ENCODE assay signal across 22 mouse cellular contexts in genomic region chr12:38435364-38436130, GRCm38 (mm10).
DNase-seq lines count a peak whose midpoint lies in the region; ATAC-seq and TF ChIP-seq lines count a peak whose summit lies in the region.
"Had no signal": no experiment of that assay in that cellular context is flagged by ENCODE, and none has a peak within 500 bp of the region (broad histone marks: within the 10 kb centered on the region; RNA-seq: fewer than 3 reads in every experiment).

No protein-coding gene starts in this region.

- H3K4me1 ChIP-seq in neural tube, embryonic 13.5 days (replicated peaks) = peaks cover 10% of the 10 kb centered on the region; the same call in 1 of the 2 replicates
- no peaks in the 10 kb centered on the region for H3K4me1 ChIP-seq in neural tube, embryonic 15.5 days
- H3K4me1 ChIP-seq in forebrain, embryonic 14.5 days (ENCODE audit: control insufficient read depth, insufficient read depth, low read length) = peaks cover 4% of the 10 kb centered on the region; the same call in 1 of the 2 replicates
- H3K4me1 ChIP-seq in midbrain, embryonic 13.5 days (replicated peaks) = peaks cover 11% of the 10 kb centered on the region
- no peaks in the 10 kb centered on the region for H3K4me1 ChIP-seq in cerebellum, adult 2 months (ENCODE audit: control insufficient read depth, insufficient read depth, low read length)
- H3K4me1 ChIP-seq: heart, embryonic 15.5 days; intestine, embryonic 15.5 days; limb, embryonic 10.5 days had no signal

- no peak for TF ChIP-seq CTCF in cerebellum, adult 2 months (IDR thresholded peaks at IDR 0.05; ENCODE audit: borderline replicate concordance, insufficient read depth, low read depth, low read length)

- TF ChIP-seq POLR2A in cerebellum, adult 2 months (IDR thresholded peaks at IDR 0.05; ENCODE audit: borderline replicate concordance, insufficient read depth, low read length) = no peak

- no peak overlapping the region for H3K9ac ChIP-seq in neural tube, embryonic 13.5 days
- H3K9ac ChIP-seq in neural tube, embryonic 15.5 days (replicated peaks) = no peak overlapping the region
- H3K9ac ChIP-seq in forebrain, embryonic 14.5 days (ENCODE audit: low read length) = no peak overlapping the region
- no peak overlapping the region for H3K9ac ChIP-seq in midbrain, embryonic 13.5 days (replicated peaks)
- H3K9ac ChIP-seq: heart, embryonic 15.5 days; intestine, embryonic 15.5 days; liver, postnatal 0 days had no signal

- no peaks in the 10 kb centered on the region for H3K36me3 ChIP-seq in neural tube, embryonic 13.5 days
- no peaks in the 10 kb centered on the region for H3K36me3 ChIP-seq in neural tube, embryonic 15.5 days
- H3K36me3 ChIP-seq in forebrain, embryonic 14.5 days (ENCODE audit: control insufficient read depth, insufficient read depth, low read length) = no peaks in the 10 kb centered on the region
- H3K36me3 ChIP-seq in midbrain, embryonic 13.5 days = no peaks in the 10 kb centered on the region
- H3K36me3 ChIP-seq: heart, embryonic 15.5 days; intestine, embryonic 15.5 days; limb, embryonic 10.5 days had no signal

- H3K4me2 ChIP-seq in neural tube, embryonic 13.5 days = no peak overlapping the region
- H3K4me2 ChIP-seq in neural tube, embryonic 15.5 days = no peak overlapping the region
- H3K4me2 ChIP-seq in forebrain, embryonic 14.5 days (ENCODE audit: low read length) = no peak overlapping the region
- H3K4me2 ChIP-seq in midbrain, embryonic 13.5 days (replicated peaks) = 0 out of 2 replicates have a peak overlapping the region, but pooled peaks have one; percentile 6
- H3K4me2 ChIP-seq: heart, embryonic 15.5 days; intestine, embryonic 15.5 days had no signal

- no peaks in the 10 kb centered on the region for H3K9me3 ChIP-seq in neural tube, embryonic 13.5 days
- H3K9me3 ChIP-seq in neural tube, embryonic 15.5 days (replicated peaks) = no peaks in the 10 kb centered on the region
- no peaks in the 10 kb centered on the region for H3K9me3 ChIP-seq in forebrain, embryonic 14.5 days (replicated peaks; ENCODE audit: control insufficient read depth, low read length)
- H3K9me3 ChIP-seq in midbrain, embryonic 13.5 days = no peaks in the 10 kb centered on the region
- H3K9me3 ChIP-seq: heart, embryonic 15.5 days; intestine, embryonic 15.5 days; limb, embryonic 10.5 days had no signal

- ATAC-seq in neural tube, embryonic 13.5 days (ENCODE audit: low read depth) = 0 out of 2 replicates have a peak, but pooled peaks have one; percentile 19
- ATAC-seq in neural tube, embryonic 15.5 days (ENCODE audit: low FRiP score) = no peak
- peak; percentile 75 for ATAC-seq in forebrain, embryonic 14.5 days
- peak; percentile 91 for ATAC-seq in midbrain, embryonic 13.5 days
- ATAC-seq: activated CD4-positive, CD25-positive, alpha-beta regulatory T cell, adult 4 months; intestine, embryonic 15.5 days; liver, postnatal 0 days; Patski had no signal

- H3K27ac ChIP-seq in neural tube, embryonic 13.5 days (replicated peaks) = no peak overlapping the region
- no peak overlapping the region for H3K27ac ChIP-seq in neural tube, embryonic 15.5 days (replicated peaks)
- no peak overlapping the region for H3K27ac ChIP-seq in forebrain, embryonic 14.5 days (ENCODE audit: low read depth, low read length)
- no peak overlapping the region for H3K27ac ChIP-seq in midbrain, embryonic 13.5 days
- no peak overlapping the region for H3K27ac ChIP-seq in cerebellum, adult 2 months (ENCODE audit: insufficient read depth, low read length)
- H3K27ac ChIP-seq: heart, embryonic 15.5 days; intestine, embryonic 15.5 days; limb, embryonic 10.5 days had no signal

- H3K4me3 ChIP-seq in neural tube, embryonic 13.5 days = no peak overlapping the region
- H3K4me3 ChIP-seq in neural tube, embryonic 15.5 days (replicated peaks) = no peak overlapping the region
- no peak overlapping the region for H3K4me3 ChIP-seq in forebrain, embryonic 14.5 days (ENCODE audit: low read depth, low read length)
- H3K4me3 ChIP-seq in midbrain, embryonic 13.5 days (replicated peaks) = no peak overlapping the region
- H3K4me3 ChIP-seq in cerebellum, adult 2 months (replicated peaks; ENCODE audit: insufficient read depth, low read depth, low read length) = no peak overlapping the region
- H3K4me3 ChIP-seq: heart, embryonic 15.5 days; intestine, embryonic 15.5 days; limb, embryonic 10.5 days had no signal

- 48% methylated on average over 10 of the region's 10 CpGs for WGBS in neural tube, embryonic 13.5 days
- WGBS in neural tube, embryonic 15.5 days = 43% methylated on average over 10 of the region's 10 CpGs
- 8% methylated on average over 10 of the region's 10 CpGs for WGBS in forebrain, embryonic 14.5 days
- 15% methylated on average over 10 of the region's 10 CpGs for WGBS in midbrain, embryonic 13.5 days
- WGBS in cerebellum, adult 2 months = 40% methylated on average over 10 of the region's 10 CpGs

- peak; percentile 54 for DNase-seq in forebrain, embryonic 14.5 days (ENCODE audit: low spot score)
- no peak for DNase-seq in ovary, postnatal 10 days (ENCODE audit: low spot score)
- DNase-seq in cerebellum, adult 2 months = no peak
- no peak for DNase-seq in thymus, postnatal 0 days (ENCODE audit: low spot score)
- DNase-seq: adrenal gland, postnatal 25 days; cerebellum, adult 18-20 months; cerebellum, postnatal 36 days; gastrocnemius, postnatal 10 days; heart, postnatal 4 days; kidney, postnatal 36 days; liver, postnatal 0 days; lung, postnatal 10 days; right cerebral cortex, postnatal 4 days; thymus, postnatal 14 days had no signal

- 0 out of 2 replicates have a peak, but pooled peaks cover 4% of the 10 kb centered on the region for H3K27me3 ChIP-seq in neural tube, embryonic 13.5 days
- H3K27me3 ChIP-seq in neural tube, embryonic 15.5 days (replicated peaks) = no peaks in the 10 kb centered on the region
- H3K27me3 ChIP-seq in forebrain, embryonic 14.5 days (replicated peaks; ENCODE audit: control insufficient read depth, insufficient read depth, low read length) = no peaks in the 10 kb centered on the region
- H3K27me3 ChIP-seq in midbrain, embryonic 13.5 days = no peaks in the 10 kb centered on the region
- H3K27me3 ChIP-seq in cerebellum, adult 2 months (ENCODE audit: control insufficient read depth, insufficient read depth, low read length) = no peaks in the 10 kb centered on the region
- H3K27me3 ChIP-seq: heart, embryonic 15.5 days; intestine, embryonic 15.5 days; Patski had no signal
